Mouse (Mus musculus) C2C12 (cell line): ENCODE results near the gene Mylk2.

Source experiments
- CEBPB ChIP-seq: IDR thresholded peaks from one replicate; pipeline ENCODE4 v1.6.1; 2011; ENCODE audit warnings: low read depth, mild to moderate bottlenecking, control low read depth, moderate library complexity
- CTCF ChIP-seq: IDR thresholded peaks from one replicate; pipeline ENCODE4 v1.5.1; 2011; ENCODE audit not compliant: control insufficient read depth, insufficient read depth, insufficient read length
- FOSL1 ChIP-seq: IDR thresholded peaks from one replicate; pipeline ENCODE4 v1.8.0; 2011; ENCODE audit warnings: mild to moderate bottlenecking, low read length; ENCODE audit not compliant: poor library complexity, insufficient read depth, severe bottlenecking
- MYOG ChIP-seq: IDR thresholded peaks from one replicate; pipeline ENCODE4 v1.6.1; 2011; ENCODE audit not compliant: control insufficient read depth, insufficient read length; ENCODE audit errors: extremely low read depth
- USF1 ChIP-seq: IDR thresholded peaks from one replicate; pipeline ENCODE4 v1.6.1; 2011; ENCODE audit warnings: low read depth, mild to moderate bottlenecking, control low read depth, moderate library complexity

GRCm38 (mm10) chr2:152958116-152958515 is 47.0 kb downstream of the Mylk2 start:
- no peak for TF ChIP-seq CTCF
- no peak for TF ChIP-seq FOSL1
- TF ChIP-seq USF1 = no peak
- TF ChIP-seq MYOG = no peak
- TF ChIP-seq CEBPB = no peak
